Mouse (Mus musculus): ENCODE results near the gene Wdr11.
A peak's percentile ranks its signal among the peaks of the same experiment; 100 is the strongest.

Wdr11 gene

DNA sequence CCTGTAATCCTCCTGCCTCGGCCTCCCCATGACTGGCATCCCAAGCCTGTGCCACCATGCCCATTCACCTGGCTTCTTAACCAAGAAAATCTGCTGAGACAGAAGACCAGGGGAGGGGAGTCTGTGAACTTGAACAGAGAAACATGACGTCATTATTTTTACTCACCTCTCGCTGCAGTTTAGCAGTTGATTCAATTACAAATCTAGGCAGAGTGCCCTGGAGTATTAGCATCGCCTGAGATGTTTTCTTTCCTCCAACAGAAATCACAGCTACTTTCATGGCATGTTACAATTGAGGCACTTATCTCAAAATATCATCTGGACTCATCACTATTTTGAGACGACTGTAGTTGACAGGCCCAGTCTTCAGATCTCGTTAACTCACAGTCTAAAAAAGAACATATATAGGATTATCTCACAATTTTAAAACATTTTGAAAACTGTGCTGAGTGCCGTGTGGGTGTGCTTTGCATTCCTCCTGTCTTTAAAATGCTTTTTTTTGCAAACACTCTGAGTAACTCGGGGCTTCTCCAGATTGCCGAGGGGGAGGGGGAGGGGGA lies 61.3 kb downstream of the Wdr11 start:
- DNase-seq (ENCODE audit: low read depth, low spot score), result no peak

- peak; percentile 35 for DNase-seq (ENCODE audit: low read depth, low spot score)
Observed at GRCm38 (mm10) chr7:129653791-129654271, 62.2 kb downstream of the Wdr11 start.

GRCm38 (mm10) chr7:129654923-129655322 lies 63.3 kb downstream of the Wdr11 start:
- no peak for DNase-seq (ENCODE audit: low read depth, low spot score)

GRCm38 (mm10) chr7:129655604-129656226 lies 64.1 kb downstream of the Wdr11 start:
- no peak for DNase-seq (ENCODE audit: low read depth, low spot score)

DNA sequence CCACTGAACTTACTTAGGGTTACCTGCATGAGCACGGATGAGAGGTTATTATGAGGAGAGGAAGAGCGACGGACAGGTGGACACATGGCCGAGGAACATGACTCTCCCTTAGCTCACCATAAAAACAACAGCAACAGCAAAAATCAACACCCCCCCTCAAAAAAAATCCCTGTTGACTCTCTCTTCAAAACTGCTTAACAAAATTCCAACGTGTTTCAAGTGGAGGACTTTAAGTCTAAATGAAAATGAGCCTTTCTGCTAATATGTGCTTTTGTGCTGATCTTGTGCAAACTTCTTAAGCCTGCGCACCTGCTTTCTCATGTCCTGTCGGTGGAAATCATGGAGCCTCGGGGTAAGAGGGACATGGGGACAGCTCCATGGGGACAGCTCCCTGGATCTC lies 66.2 kb downstream of the Wdr11 start:
- no peak for DNase-seq (ENCODE audit: low read depth, low spot score)

GRCm38 (mm10) chr7:129659755-129660154 lies 68.1 kb downstream of the Wdr11 start:
- DNase-seq (ENCODE audit: low read depth, low spot score), result no peak

DNA sequence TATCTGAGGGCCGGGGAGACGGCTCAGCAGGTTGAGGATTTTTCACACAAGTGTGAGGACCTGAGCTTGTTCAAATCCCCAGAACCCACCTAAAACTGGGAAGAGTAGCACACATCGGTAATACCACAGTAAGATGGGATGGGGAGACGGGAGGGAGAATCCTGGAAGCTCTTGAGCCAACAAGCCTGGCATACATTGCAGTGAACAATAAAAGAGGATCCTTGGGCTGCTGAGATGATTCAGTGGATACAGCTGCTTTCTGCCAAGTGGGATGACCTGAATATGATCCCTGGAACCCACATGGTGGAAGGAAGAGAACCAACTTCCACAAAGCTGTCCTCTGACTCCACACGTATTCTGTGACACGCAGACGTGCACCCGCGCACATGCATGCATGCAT lies 68.9 kb downstream of the Wdr11 start:
- DNase-seq (ENCODE audit: low read depth, low spot score), result no peak

DNA sequence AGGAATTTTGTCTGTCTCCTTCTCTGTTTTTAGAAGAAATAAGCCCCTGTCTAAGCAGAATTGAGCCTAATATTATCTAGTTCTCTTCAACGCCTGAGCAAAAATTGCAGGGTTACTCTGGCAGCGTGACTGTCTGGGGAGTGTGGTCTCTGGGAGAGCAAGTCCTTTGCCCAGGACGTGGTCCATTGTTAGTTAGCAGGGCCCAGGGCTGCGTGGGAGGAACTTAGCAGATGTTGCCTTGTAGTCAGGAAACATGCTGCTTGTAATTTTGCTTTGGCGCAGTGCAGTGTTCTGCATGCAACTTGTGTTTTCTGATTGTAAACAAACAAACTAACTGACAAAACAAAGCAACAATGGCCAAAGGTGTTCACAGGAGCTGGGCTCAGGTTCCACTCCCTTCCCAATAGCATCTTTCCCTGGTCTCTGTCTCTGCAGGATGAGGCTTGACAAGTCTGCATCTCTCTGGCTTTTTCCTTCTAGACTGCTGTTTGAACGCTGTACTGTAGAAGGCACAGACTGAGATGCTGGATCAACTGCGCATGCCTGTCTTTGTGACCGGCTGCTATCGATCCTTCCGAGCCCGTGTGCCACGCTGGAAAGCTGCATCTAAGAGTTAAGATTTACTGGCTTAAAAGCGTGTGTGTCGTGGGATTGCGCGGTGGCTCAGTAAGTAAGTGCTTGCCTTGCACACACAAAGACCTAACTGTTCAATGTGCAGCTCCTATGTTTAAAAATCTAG lies 70.6 kb downstream of the Wdr11 start:
- no peak for DNase-seq (ENCODE audit: low read depth, low spot score)

DNA sequence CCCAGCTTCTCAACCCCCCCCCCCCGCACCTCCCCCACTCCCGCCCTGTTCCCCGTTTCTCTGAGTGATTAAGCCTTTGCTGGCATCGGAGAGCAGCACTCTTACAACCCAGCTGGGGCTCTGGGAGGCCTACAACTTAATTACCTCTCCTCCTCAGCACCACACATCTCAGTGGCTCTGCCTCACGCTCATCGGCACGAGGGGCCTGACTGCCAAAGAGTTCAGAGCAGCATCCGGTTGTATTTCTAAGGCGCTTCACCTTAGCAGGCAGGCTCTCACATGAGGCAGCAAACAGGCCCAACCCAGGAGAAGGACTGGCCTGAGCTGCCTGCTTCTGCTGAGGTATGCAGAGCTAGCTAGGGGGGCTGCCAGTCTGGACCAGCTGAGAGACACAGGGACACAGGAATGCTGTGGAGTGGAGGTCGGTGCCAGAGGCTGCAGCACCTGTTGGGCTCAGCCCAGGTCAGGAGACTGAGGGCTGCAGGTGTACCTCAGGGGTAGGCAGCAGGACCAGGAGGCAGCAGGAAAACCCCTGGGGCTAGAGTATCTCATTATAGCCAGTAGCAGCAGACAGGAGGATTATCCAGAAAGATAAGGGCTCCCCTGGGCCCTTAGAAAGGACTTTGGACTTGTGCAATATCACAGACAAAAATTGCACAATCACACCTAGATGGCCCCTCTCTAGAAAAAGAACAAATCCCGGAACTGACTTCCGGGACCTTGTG lies 72.3 kb downstream of the Wdr11 start:
- no peak for DNase-seq (ENCODE audit: low read depth, low spot score)

GRCm38 (mm10) chr7:129665411-129665810 lies 73.7 kb downstream of the Wdr11 start:
- DNase-seq (ENCODE audit: low read depth, low spot score), result no peak

DNA sequence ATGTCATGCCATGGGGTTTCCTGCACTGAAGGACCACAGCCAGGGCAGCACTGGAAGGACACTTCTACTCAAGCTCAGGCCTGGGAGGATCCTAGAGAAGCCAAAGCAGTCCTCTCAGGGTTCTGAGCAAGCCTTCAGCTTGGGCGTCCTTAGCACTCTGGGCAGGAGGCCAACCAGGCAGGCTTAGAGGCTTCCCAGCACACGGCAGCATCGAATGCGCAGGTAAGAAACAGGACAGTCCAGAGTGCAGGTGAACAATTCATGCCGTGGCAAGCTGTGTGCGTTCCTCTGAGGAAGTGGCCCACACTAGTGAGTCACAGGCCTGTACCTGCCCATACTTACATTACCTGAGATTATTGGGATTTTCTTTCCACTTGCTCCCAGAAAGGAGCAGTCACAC lies 74.3 kb downstream of the Wdr11 start:
- no peak for DNase-seq (ENCODE audit: low read depth, low spot score)

DNA sequence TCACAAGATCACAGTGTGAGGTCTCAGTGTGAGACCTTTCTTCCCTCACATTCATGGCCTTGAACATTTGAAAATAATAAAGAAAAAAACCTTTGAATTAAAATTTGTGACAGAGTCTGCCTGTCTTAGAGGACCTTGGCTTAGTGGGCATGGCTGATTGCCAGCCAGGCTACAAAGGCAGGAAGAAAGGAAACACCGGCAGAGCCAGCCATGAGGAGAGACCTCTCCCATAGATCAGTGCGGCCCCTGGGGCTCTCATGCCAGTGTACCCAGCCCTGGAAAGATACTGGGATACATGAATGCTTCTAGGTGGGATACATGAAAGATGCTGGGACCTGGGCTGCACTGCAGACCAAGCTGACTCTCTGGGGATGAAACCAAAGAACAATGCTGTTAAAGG lies 74.9 kb downstream of the Wdr11 start:
- DNase-seq (ENCODE audit: low read depth, low spot score), result no peak

- no peak for DNase-seq (ENCODE audit: low read depth, low spot score)
Observed at GRCm38 (mm10) chr7:129670280-129670679, 78.6 kb downstream of the Wdr11 start.

- DNase-seq (ENCODE audit: low read depth, low spot score), result no peak
Observed at GRCm38 (mm10) chr7:129671675-129672651, 80.3 kb downstream of the Wdr11 start.

DNA sequence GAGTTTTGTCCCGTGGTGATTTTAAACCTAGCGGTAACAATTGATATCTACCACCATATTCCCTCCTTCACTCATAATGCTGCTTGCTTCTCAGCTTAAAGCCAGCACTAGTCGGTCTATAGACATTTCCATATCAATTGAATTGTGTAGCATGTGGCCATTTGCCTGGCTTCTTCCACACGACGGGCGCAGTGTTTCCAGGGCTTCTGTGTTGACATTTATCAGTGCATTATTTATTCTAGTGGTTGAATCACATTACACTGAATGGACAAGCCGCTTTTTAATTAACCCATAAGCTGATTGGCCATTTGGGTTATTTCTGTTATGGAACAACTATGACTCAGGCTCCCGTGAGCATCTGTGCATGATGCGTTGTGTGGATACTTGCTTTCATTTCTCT lies 82.1 kb downstream of the Wdr11 start:
- DNase-seq (ENCODE audit: low read depth, low spot score), result no peak

DNA sequence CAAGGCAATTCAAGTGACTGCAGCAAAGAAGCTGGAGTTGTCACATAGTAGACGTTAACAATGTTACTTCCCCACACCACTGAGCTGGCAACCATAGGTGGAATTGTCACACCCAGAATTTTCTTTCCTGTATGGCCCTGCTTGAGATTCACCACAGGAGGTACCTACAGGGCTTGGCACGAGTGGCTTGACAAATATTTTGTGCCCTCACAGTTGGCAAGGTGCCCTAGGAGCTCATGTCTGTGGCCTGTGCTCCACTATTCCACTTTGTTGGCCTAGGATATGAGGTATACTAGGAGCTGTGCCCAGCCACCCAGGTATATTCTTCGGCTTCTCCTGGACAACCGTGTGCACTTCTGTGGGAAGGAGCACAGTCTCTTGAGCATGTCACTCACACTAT lies 82.9 kb downstream of the Wdr11 start:
- DNase-seq (ENCODE audit: low read depth, low spot score), result no peak

DNA sequence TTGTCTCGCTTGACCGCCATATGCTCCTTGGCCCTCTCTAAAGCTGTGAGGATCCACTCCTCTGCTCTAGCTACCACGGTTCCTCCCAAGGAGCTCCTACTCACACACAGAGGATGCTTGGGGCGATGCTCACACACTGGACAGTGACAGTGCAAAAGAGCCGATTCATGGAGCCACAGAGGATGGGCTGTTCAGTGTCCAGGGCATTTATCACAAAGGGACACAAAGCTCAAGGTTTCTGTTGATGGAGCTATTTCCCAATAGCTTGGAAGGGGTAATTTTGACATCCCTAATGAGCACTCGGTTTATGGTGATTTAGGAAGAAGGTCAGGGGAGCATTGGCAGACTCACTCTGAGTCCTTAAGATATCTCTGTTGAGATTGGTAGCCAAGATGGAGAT lies 84.2 kb downstream of the Wdr11 start:
- no peak for DNase-seq (ENCODE audit: low read depth, low spot score)

DNA sequence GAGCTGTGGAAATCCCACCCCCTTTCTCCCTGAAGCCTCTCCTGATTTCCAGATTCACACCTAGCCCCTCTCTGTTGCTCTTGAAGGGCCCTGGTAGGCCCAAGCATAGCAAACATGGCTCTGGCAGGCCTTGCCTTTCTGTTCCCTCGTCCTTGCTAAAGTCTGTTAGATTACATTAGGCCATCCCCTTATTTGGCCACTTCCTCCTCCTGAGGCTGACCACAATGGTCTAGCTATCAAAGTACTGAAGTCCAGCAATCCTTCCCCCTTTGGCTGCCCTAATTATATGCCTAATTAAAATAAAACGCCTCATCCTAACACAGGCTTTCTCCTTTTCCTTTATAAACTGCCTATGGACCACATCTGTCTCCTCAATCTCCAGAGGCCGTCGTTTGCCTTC lies 85.5 kb downstream of the Wdr11 start:
- no peak for DNase-seq (ENCODE audit: low read depth, low spot score)

- no peak for DNase-seq (ENCODE audit: low read depth, low spot score)
Observed at GRCm38 (mm10) chr7:129678431-129678830, 86.8 kb downstream of the Wdr11 start.

DNA sequence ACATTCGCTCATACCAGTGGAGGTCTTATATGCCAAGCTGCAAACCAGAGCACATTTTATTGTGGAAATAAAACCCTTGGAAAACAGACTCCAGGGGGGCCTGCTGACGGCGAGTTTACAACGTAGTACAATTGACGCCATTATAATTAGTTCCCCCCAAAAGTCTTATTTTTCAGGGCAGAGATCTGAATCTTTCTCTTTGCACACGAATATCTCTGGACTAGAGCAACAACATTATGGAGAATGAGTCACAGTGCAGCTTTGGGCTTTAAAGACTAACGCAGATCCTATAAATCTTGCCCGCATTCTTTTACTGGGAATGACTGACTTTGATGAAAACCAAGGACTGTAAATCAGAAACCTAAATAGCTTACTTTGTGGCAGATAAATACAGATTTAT lies 87.3 kb downstream of the Wdr11 start:
- DNase-seq (ENCODE audit: low read depth, low spot score), result no peak

DNA sequence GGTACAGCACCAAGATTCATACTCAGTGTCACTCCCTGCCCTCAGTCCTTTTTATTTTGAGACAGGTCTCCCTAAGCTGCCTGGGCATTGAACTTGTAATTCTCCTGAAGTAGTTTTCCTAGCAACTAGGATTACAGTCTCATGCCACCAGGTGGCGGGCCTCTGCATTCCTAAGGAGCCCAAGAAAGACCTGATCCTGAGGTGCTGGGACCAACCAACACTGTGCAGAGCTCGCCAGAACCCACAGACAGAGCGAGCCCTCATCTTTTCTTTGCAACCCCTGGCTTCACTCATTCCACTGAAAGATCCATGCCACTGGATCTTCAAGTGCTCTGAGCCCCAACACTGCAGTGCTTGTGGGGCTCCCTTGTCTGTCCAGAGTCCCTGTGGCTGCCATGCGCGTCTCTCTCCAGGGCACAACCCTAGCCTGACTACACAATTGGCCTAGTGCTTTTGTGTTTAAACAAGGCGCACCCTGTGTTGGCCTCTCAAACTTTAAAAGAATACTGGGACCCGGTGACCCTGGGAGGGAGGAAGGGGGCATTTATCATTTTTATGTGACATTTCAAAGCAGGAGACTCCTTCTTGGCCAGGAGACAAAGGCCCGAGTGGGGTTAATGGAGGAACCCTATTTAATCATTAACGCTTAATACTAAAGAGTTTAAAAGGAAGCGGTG lies 89.0 kb downstream of the Wdr11 start:
- no peak for DNase-seq (ENCODE audit: low read depth, low spot score)

Data from CD4-positive helper T cell, adult 2 months (primary cell).